Mouse (Mus musculus) olfactory bulb, adult 2 months (tissue): ENCODE results near the gene Zfp418. TPM values are rescaled to one million over a fixed set of nuclear protein-coding genes. Genes with fewer than 3 reads are reported as not detected.
A peak's percentile ranks its signal among the peaks of the same experiment; 100 is the strongest.
"Not testable (repeated sequence)": the region's sequence is repeated elsewhere in the genome, so short reads cannot be mapped to it uniquely, and the experiment has no call there.

Experiments
- H3K27ac ChIP-seq: fragments of 200-500 bp; 2 replicates; pipeline ENCODE4 v1.5.1; 2012; ENCODE audit warnings: low read depth, low read length; ENCODE audit not compliant: insufficient read depth
- H3K4me1 ChIP-seq: fragments of 200-500 bp; 2 replicates; pipeline ENCODE4 v1.6.1; 2012; ENCODE audit warnings: low read length; ENCODE audit not compliant: control insufficient read depth, insufficient read depth
- H3K4me3 ChIP-seq: fragments of 200-500 bp; 2 replicates; pipeline ENCODE4 v1.5.1; 2012; ENCODE audit warnings: mild to moderate bottlenecking, low read depth, low read length, moderate library complexity; ENCODE audit not compliant: insufficient read depth
- CTCF ChIP-seq: fragments of 200-500 bp; IDR thresholded peaks from 2 replicates; pipeline ENCODE4 v1.5.1; 2012; ENCODE audit warnings: low read depth, mild to moderate bottlenecking, low read length, moderate library complexity; ENCODE audit not compliant: insufficient read depth
- POLR2A ChIP-seq: fragments of 200-500 bp; IDR thresholded peaks from 2 replicates; pipeline ENCODE4 v1.6.1; 2012; ENCODE audit warnings: mild to moderate bottlenecking, low read depth, low read length, moderate library complexity; ENCODE audit not compliant: insufficient read depth
- WGBS: fragments of 180-500 bp; shearing (Covaris S2); methylation state at CpG from one replicate; pipeline ENCODE4 v1.1.7; 2018; 5-methylcytosine and 5-hydroxymethylcytosine counted together
- polyA plus RNA-seq: library from polyadenylated mRNA; stranded (reverse); fragments of >200 nt; gene quantifications from 2 replicates; pipeline ENCODE4 v1.2.4, GENCODE M21; 2012; ENCODE audit warnings: low replicate concordance; ENCODE audit not compliant: missing spikeins, insufficient read depth, insufficient read length

Gene Zfp418
- not detected in 2 replicates for polyA plus RNA-seq

GRCm38 (mm10) chr7:7171227-7172147 is at the start of gene Zfp418:
Gene Zfp418 (plus strand): TSS chr7:7171330.
- peak within 1 kb of the TSS; percentile 75 for H3K4me3 ChIP-seq
- 1% methylated on average over 26 of the region's 26 CpGs for WGBS
- TF ChIP-seq CTCF (no peak), POLR2A (no peak)
- H3K4me1 ChIP-seq = no peaks in the 10 kb centered on the region
- no peak within 1 kb of the TSS for H3K27ac ChIP-seq

GRCm38 (mm10) chr7:7121602-7121980 is 49.5 kb upstream of the Zfp418 start:
- TF ChIP-seq CTCF (no peak), POLR2A (no peak)
- Histone ChIP-seq H3K4me1 (no peaks in the 10 kb centered on the region), H3K27ac (no peak overlapping the region), H3K4me3 (no peak overlapping the region)
- WGBS = 47% methylated on average over 6 of the region's 6 CpGs

GRCm38 (mm10) chr7:7130491-7131124 is 40.5 kb upstream of the Zfp418 start:
- WGBS = 96% methylated on average over 15 of the region's 15 CpGs
- H3K4me3 ChIP-seq, H3K4me1 ChIP-seq, H3K27ac ChIP-seq: not testable (repeated sequence)

- no peak overlapping the region for H3K4me3 ChIP-seq
- no peaks in the 10 kb centered on the region for H3K4me1 ChIP-seq
- WGBS = 50% methylated on average over 8 of the region's 8 CpGs
- H3K27ac ChIP-seq = no peak overlapping the region
- no peak for TF ChIP-seq CTCF
- no peak for TF ChIP-seq POLR2A
Measured at GRCm38 (mm10) chr7:7132751-7133150, 38.4 kb upstream of the Zfp418 start.

GRCm38 (mm10) chr7:7136379-7136866 is 34.7 kb upstream of the Zfp418 start, which contains the start of gene Zfp773:
Gene Zfp773 (minus strand): TSS chr7:7136755.
- H3K4me3 ChIP-seq = peak within 1 kb of the TSS; percentile 55
- no peaks in the 10 kb centered on the region for H3K4me1 ChIP-seq
- 2% methylated on average over 16 of the region's 16 CpGs for WGBS
- no peak within 1 kb of the TSS; the same call in 1 of the 2 replicates for H3K27ac ChIP-seq
- TF ChIP-seq POLR2A (no peak), CTCF (peak; percentile 41; the same call in 1 of the 2 replicates)

- Histone ChIP-seq H3K4me1 (no peaks in the 10 kb centered on the region), H3K4me3 (no peak overlapping the region), H3K27ac (no peak overlapping the region)
- 87% methylated on average over 1 of the region's 1 CpGs for WGBS
- TF ChIP-seq CTCF (no peak), POLR2A (no peak)
Measured at GRCm38 (mm10) chr7:7144215-7144614, 26.9 kb upstream of the Zfp418 start.

GRCm38 (mm10) chr7:7145991-7146608 is 25.0 kb upstream of the Zfp418 start:
- TF ChIP-seq POLR2A (no peak), CTCF (no peak)
- no peaks in the 10 kb centered on the region for H3K4me1 ChIP-seq
- 90% methylated on average over 15 of the region's 15 CpGs for WGBS
- no peak overlapping the region for H3K4me3 ChIP-seq
- no peak overlapping the region for H3K27ac ChIP-seq

- TF ChIP-seq CTCF (no peak), POLR2A (no peak)
- WGBS = 100% methylated on average over 1 of the region's 1 CpGs
- Histone ChIP-seq H3K4me3 (no peak overlapping the region), H3K4me1 (no peaks in the 10 kb centered on the region), H3K27ac (no peak overlapping the region)
Measured at GRCm38 (mm10) chr7:7185897-7186296, 14.8 kb downstream of the Zfp418 start.
